In genomic region chr11:77467157-77467556, GRCm38 (mm10) we compare ENCODE assay signal across 8 mouse cellular contexts. TPM values are rescaled to one million over a fixed set of nuclear protein-coding genes. Genes with fewer than 3 reads are reported as not detected.
DNase-seq lines count a peak whose midpoint lies in the region; ATAC-seq and TF ChIP-seq lines count a peak whose summit lies in the region.

No protein-coding gene starts in this region.

- H3K4me2 ChIP-seq in embryonic facial prominence, embryonic 12.5 days (replicated peaks) = peak overlapping the region; percentile 21; the same call in 1 of the 2 replicates
- peak overlapping the region; percentile 2; the same call in 1 of the 2 replicates for H3K4me2 ChIP-seq in heart, postnatal 0 days (ENCODE audit: low read depth, low read length)
- peak overlapping the region; percentile 42 for H3K4me2 ChIP-seq in lung, embryonic 15.5 days

- no peak overlapping the region for H3K9ac ChIP-seq in embryonic facial prominence, embryonic 12.5 days
- H3K9ac ChIP-seq in heart, postnatal 0 days (replicated peaks; ENCODE audit: low read depth, low read length) = no peak overlapping the region
- no peak overlapping the region for H3K9ac ChIP-seq in lung, embryonic 15.5 days

- ATAC-seq in embryonic facial prominence, embryonic 12.5 days (ENCODE audit: insufficient number of reproducible peaks, insufficient read depth, low FRiP score, low TSS enrichment) = no peak
- ATAC-seq in heart, postnatal 0 days (ENCODE audit: insufficient read depth, low read depth) = no peak; the same call in 1 of the 2 replicates
- ATAC-seq in lung, embryonic 15.5 days (ENCODE audit: borderline replicate concordance, extremely low read depth, low FRiP score, low TSS enrichment) = no peak
- ATAC-seq in erythroblast, adult 5-6 weeks (replicated peaks; ENCODE audit: low FRiP score, poor library complexity, severe bottlenecking) = no peak

- peak; percentile 45 for TF ChIP-seq CTCF in heart, postnatal 0 days (IDR thresholded peaks at IDR 0.05; ENCODE audit: low read depth)

- H3K27ac ChIP-seq in embryonic facial prominence, embryonic 12.5 days = no peak overlapping the region
- H3K27ac ChIP-seq in heart, postnatal 0 days (ENCODE audit: low read depth) = no peak overlapping the region
- H3K27ac ChIP-seq in lung, embryonic 15.5 days = no peak overlapping the region

- no peaks in the 10 kb centered on the region for H3K9me3 ChIP-seq in embryonic facial prominence, embryonic 12.5 days
- H3K9me3 ChIP-seq in heart, postnatal 0 days (replicated peaks; ENCODE audit: control insufficient read depth, low read length) = no peaks in the 10 kb centered on the region
- H3K9me3 ChIP-seq in lung, embryonic 15.5 days = no peaks in the 10 kb centered on the region

- DNase-seq in CD8-positive naive resting alpha-beta T cell, adult 2 months (ENCODE audit: low read depth in 2 of 2, low spot score in 2 of 2) = peak; percentile 77 to 85
- peak; percentile 48 for DNase-seq in NIH3T3 (ENCODE audit: low read depth)
- no peak for DNase-seq in heart, postnatal 0 days (ENCODE audit: low spot score)
- peak; percentile 85 to 93 for DNase-seq in kidney, postnatal 36 days
- peak; percentile 58 for DNase-seq in right cerebral cortex, postnatal 4 days

- H3K27me3 ChIP-seq in embryonic facial prominence, embryonic 12.5 days = peaks cover 73% of the 10 kb centered on the region
- H3K27me3 ChIP-seq in heart, postnatal 0 days (ENCODE audit: control insufficient read depth, insufficient read depth, low read length) = no peaks in the 10 kb centered on the region
- H3K27me3 ChIP-seq in lung, embryonic 15.5 days = peaks cover 70% of the 10 kb centered on the region

- H3K4me1 ChIP-seq in embryonic facial prominence, embryonic 12.5 days = peaks cover 5% of the 10 kb centered on the region
- peaks cover 22% of the 10 kb centered on the region for H3K4me1 ChIP-seq in heart, postnatal 0 days (ENCODE audit: control insufficient read depth, insufficient read depth)
- H3K4me1 ChIP-seq in lung, embryonic 15.5 days = peaks cover 27% of the 10 kb centered on the region; the same call in 1 of the 2 replicates

- 0 out of 2 replicates have a peak overlapping the region, but pooled peaks have one; percentile 9 for H3K4me3 ChIP-seq in embryonic facial prominence, embryonic 12.5 days
- no peak overlapping the region for H3K4me3 ChIP-seq in heart, postnatal 0 days (ENCODE audit: low read depth, low read length)
- H3K4me3 ChIP-seq in lung, embryonic 15.5 days = no peak overlapping the region

- TF ChIP-seq EP300 in heart, postnatal 0 days (IDR thresholded peaks at IDR 0.05; ENCODE audit: low read depth) = no peak

- 4% methylated on average over 25 of the region's 25 CpGs for WGBS in embryonic facial prominence, embryonic 12.5 days
- WGBS in heart, postnatal 0 days = 13% methylated on average over 25 of the region's 25 CpGs
- WGBS in lung, embryonic 15.5 days = 3% methylated on average over 25 of the region's 25 CpGs

- H3K36me3 ChIP-seq in embryonic facial prominence, embryonic 12.5 days = peaks cover 21% of the 10 kb centered on the region
- peaks cover 9% of the 10 kb centered on the region for H3K36me3 ChIP-seq in heart, postnatal 0 days (replicated peaks; ENCODE audit: control insufficient read depth, insufficient read depth, low read length)
- H3K36me3 ChIP-seq in lung, embryonic 15.5 days = peaks cover 9% of the 10 kb centered on the region

RNA-seq across cellular contexts. Expression of gene Coro6, which starts 4.9 kb away (rescaled TPM):
- 0.15 and 0.22 TPM in 2 replicates for polyA plus RNA-seq in embryonic facial prominence, embryonic 12.5 days (2016; fragmentation: Nextera tagmentation; extraction: Ambion mirVana)
- 45.8 and 46.2 TPM in 2 replicates for total RNA-seq in heart, postnatal 0 days (2014; rRNA removed; ENCODE audit: low replicate concordance)
- 30.1 and 31.1 TPM in 2 replicates for polyA plus RNA-seq in heart, postnatal 0 days (2015; fragmentation: Nextera tagmentation; extraction: Ambion mirVana)
- 0.78 and 0.97 TPM in 2 replicates for polyA plus RNA-seq in lung, embryonic 15.5 days (2015; fragmentation: Nextera tagmentation; extraction: Ambion mirVana)
- not detected in 2 replicates for total RNA-seq in erythroblast, adult 5-6 weeks (2015; ENCODE audit: low replicate concordance)
- total RNA-seq in erythroblast, adult 5-6 weeks (2017; ENCODE audit: low replicate concordance) = not detected in 2 replicates

RNA-seq across cellular contexts. Expression of gene Ankrd13b, which starts 22.3 kb away (rescaled TPM):
- 15.0 and 15.5 TPM in 2 replicates for polyA plus RNA-seq in embryonic facial prominence, embryonic 12.5 days (2016; fragmentation: Nextera tagmentation; extraction: Ambion mirVana)
- total RNA-seq in heart, postnatal 0 days (2014; rRNA removed; ENCODE audit: low replicate concordance) = 6.4 and 9.9 TPM in 2 replicates
- polyA plus RNA-seq in heart, postnatal 0 days (2015; fragmentation: Nextera tagmentation; extraction: Ambion mirVana) = 2.6 and 2.7 TPM in 2 replicates
- 6.5 and 7.1 TPM in 2 replicates for polyA plus RNA-seq in lung, embryonic 15.5 days (2015; fragmentation: Nextera tagmentation; extraction: Ambion mirVana)
- total RNA-seq in erythroblast, adult 5-6 weeks (2015; ENCODE audit: low replicate concordance) = 0.77 TPM in 1 of 2 replicates, not detected in the other
- 4.1 TPM in 1 of 2 replicates, not detected in the other for total RNA-seq in erythroblast, adult 5-6 weeks (2017; ENCODE audit: low replicate concordance)

RNA-seq across cellular contexts. Expression of gene Git1, which starts 26.2 kb away (rescaled TPM):
- 11.1 and 11.5 TPM in 2 replicates for polyA plus RNA-seq in embryonic facial prominence, embryonic 12.5 days (2016; fragmentation: Nextera tagmentation; extraction: Ambion mirVana)
- 57.7 and 63.4 TPM in 2 replicates for total RNA-seq in heart, postnatal 0 days (2014; rRNA removed; ENCODE audit: low replicate concordance)
- 5.5 and 6.2 TPM in 2 replicates for polyA plus RNA-seq in heart, postnatal 0 days (2015; fragmentation: Nextera tagmentation; extraction: Ambion mirVana)
- polyA plus RNA-seq in lung, embryonic 15.5 days (2015; fragmentation: Nextera tagmentation; extraction: Ambion mirVana) = 9.5 and 9.8 TPM in 2 replicates
- total RNA-seq in erythroblast, adult 5-6 weeks (2015; ENCODE audit: low replicate concordance) = 9.2 and 11.5 TPM in 2 replicates
- total RNA-seq in erythroblast, adult 5-6 weeks (2017; ENCODE audit: low replicate concordance) = 4.4 and 5.6 TPM in 2 replicates

RNA-seq across cellular contexts. Expression of gene Abhd15, which starts 47.8 kb away (rescaled TPM):
- polyA plus RNA-seq in embryonic facial prominence, embryonic 12.5 days (2016; fragmentation: Nextera tagmentation; extraction: Ambion mirVana) = 2.8 and 2.9 TPM in 2 replicates
- 2.1 and 4.4 TPM in 2 replicates for total RNA-seq in heart, postnatal 0 days (2014; rRNA removed; ENCODE audit: low replicate concordance)
- 0.86 and 1.2 TPM in 2 replicates for polyA plus RNA-seq in heart, postnatal 0 days (2015; fragmentation: Nextera tagmentation; extraction: Ambion mirVana)
- polyA plus RNA-seq in lung, embryonic 15.5 days (2015; fragmentation: Nextera tagmentation; extraction: Ambion mirVana) = 3.8 and 4.0 TPM in 2 replicates
- 2.9 TPM in 1 of 2 replicates, not detected in the other for total RNA-seq in erythroblast, adult 5-6 weeks (2015; ENCODE audit: low replicate concordance)
- 0.14 and 2.5 TPM in 2 replicates for total RNA-seq in erythroblast, adult 5-6 weeks (2017; ENCODE audit: low replicate concordance)

RNA-seq across cellular contexts. Expression of gene Trp53i13, which starts 48.6 kb away (rescaled TPM):
- 52.8 and 55.2 TPM in 2 replicates for polyA plus RNA-seq in embryonic facial prominence, embryonic 12.5 days (2016; fragmentation: Nextera tagmentation; extraction: Ambion mirVana)
- 13.3 and 14.5 TPM in 2 replicates for total RNA-seq in heart, postnatal 0 days (2014; rRNA removed; ENCODE audit: low replicate concordance)
- 22.5 and 23.8 TPM in 2 replicates for polyA plus RNA-seq in heart, postnatal 0 days (2015; fragmentation: Nextera tagmentation; extraction: Ambion mirVana)
- polyA plus RNA-seq in lung, embryonic 15.5 days (2015; fragmentation: Nextera tagmentation; extraction: Ambion mirVana) = 42.7 and 43.1 TPM in 2 replicates
- total RNA-seq in erythroblast, adult 5-6 weeks (2015; ENCODE audit: low replicate concordance) = not detected in 2 replicates
- total RNA-seq in erythroblast, adult 5-6 weeks (2017; ENCODE audit: low replicate concordance) = not detected in 2 replicates

Comparison
In these comparisons a context has a peak if more than half of its experiments do, and no peak if none do; other contexts are left out.
1. RNA of gene Coro6, which starts 4.9 kb away (polyA plus RNA-seq): 30.1 to 31.1 TPM in heart, postnatal 0 days; 0.78 to 0.97 TPM in lung, embryonic 15.5 days and 0.15 to 0.22 TPM in embryonic facial prominence, embryonic 12.5 days; every median in the first group is over 10 times any median in the second.
2. Peak in every context shown above with its lines, with median percentiles within 50 percentile points of each other: H3K4me2 ChIP-seq.